Mouse (Mus musculus) limb, embryonic 10.5 days (tissue): ENCODE results near the gene Gm20830. TPM values are rescaled to one million over a fixed set of nuclear protein-coding genes. Genes with fewer than 3 reads are reported as not detected.
"Not testable (repeated sequence)": the region's sequence is repeated elsewhere in the genome, so short reads cannot be mapped to it uniquely, and the experiment has no call there.

Experiments
- DNase-seq: peaks from one replicate; pipeline ENCODE4 v3.0.0-alpha.2; 2017; ENCODE audit warnings: low spot score
- H3K27ac ChIP-seq: fragments of 300-500 bp; sonication (generic); 2 replicates; pipeline ENCODE4 v1.5.1; 2016; ENCODE audit warnings: mild to moderate bottlenecking
- H3K27me3 ChIP-seq: fragments of 300-500 bp; sonication (generic); 2 replicates; pipeline ENCODE4 v1.6.1; 2016; ENCODE audit warnings: low read depth, mild to moderate bottlenecking; ENCODE audit not compliant: poor library complexity, severe bottlenecking
- H3K36me3 ChIP-seq: fragments of 300-500 bp; sonication (generic); 2 replicates; pipeline ENCODE4 v1.6.1; 2016; ENCODE audit warnings: mild to moderate bottlenecking, moderate library complexity
- H3K4me1 ChIP-seq: fragments of 300-500 bp; sonication (generic); 2 replicates; pipeline ENCODE4 v1.6.1; 2016
- H3K4me3 ChIP-seq: fragments of 300-500 bp; sonication (generic); 2 replicates; pipeline ENCODE4 v1.5.1; 2016; ENCODE audit warnings: mild to moderate bottlenecking, moderate library complexity
- H3K9me3 ChIP-seq: fragments of 300-500 bp; sonication (generic); replicated peaks from 2 replicates; pipeline ENCODE4 v1.6.1; 2016; ENCODE audit warnings: mild to moderate bottlenecking
- WGBS: fragments of 180-500 bp; shearing (Covaris S2); methylation state at CpG from one replicate; pipeline ENCODE4 v1.1.7; 2016; 5-methylcytosine and 5-hydroxymethylcytosine counted together
- polyA plus RNA-seq: library from polyadenylated mRNA; unstranded; fragments of >200 nt; fragmentation: Nextera tagmentation; extraction: Ambion mirVana; gene quantifications from 2 replicates; pipeline ENCODE4 v1.2.1, GENCODE M21; 2016

Gene Gm20830
- not detected in 2 replicates for polyA plus RNA-seq

DNA sequence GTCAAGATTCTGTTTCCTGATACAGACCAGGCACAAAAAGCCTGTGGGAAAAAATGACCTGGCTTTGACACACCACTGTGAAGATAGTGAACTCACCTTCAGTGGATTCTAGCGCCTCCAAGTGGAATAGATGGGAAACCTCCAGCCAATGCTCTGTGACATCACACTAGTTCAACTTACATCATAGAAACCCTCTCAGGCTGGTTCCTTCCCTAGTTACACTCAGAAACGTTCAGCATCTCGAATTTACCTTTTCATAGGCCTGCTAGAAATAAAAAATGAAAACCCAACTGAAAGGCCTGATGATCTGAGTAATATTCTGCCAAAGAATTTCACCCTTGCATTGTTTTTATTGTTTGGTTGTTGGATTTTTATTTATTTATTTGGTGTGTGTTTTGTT is at the start of gene Gm20830:
TSS of gene Gm20830 (minus strand) at position 101 of the 400 bp plus-strand sequence.
- DNase-seq, H3K27ac ChIP-seq, H3K4me3 ChIP-seq, H3K4me1 ChIP-seq, H3K9me3 ChIP-seq, H3K27me3 ChIP-seq, H3K36me3 ChIP-seq: not testable (repeated sequence)
- 37% methylated on average over 3 of the region's 3 CpGs for WGBS

Other genes with a start within 250 kb of the Gm20830 start
- gene Gm21719, start 235.4 kb downstream of the Gm20830 start, polyA plus RNA-seq, result not detected in 2 replicates